Mouse (Mus musculus) lung, embryonic 14.5 days (tissue): Measurements from ENCODE around the gene Ppp1r13b. TPM values are rescaled to one million over a fixed set of nuclear protein-coding genes. Genes with fewer than 3 reads are reported as not detected.
A peak's percentile ranks its signal among the peaks of the same experiment; 100 is the strongest.

ENCODE experiments used
- ATAC-seq: fragments of 200-750 bp; cut with Nextera tagmentation; 2 replicates; pipeline ENCODE4 v1.8.0; 2017; ENCODE audit warnings: mild to moderate bottlenecking, moderate TSS enrichment, moderate library complexity; ENCODE audit not compliant: insufficient read depth
- DNase-seq: peaks from one replicate; pipeline ENCODE4 v3.0.0-alpha.2; 2015
- H3K27ac ChIP-seq: fragments of 300-500 bp; sonication (generic); 2 replicates; pipeline ENCODE4 v1.5.1; 2014; ENCODE audit warnings: low read depth, mild to moderate bottlenecking, moderate library complexity
- H3K27me3 ChIP-seq: fragments of 300-500 bp; sonication (generic); 2 replicates; pipeline ENCODE4 v1.6.1; 2014; ENCODE audit warnings: low read length, control low read depth; ENCODE audit not compliant: insufficient read depth
- H3K36me3 ChIP-seq: fragments of 300-500 bp; sonication (generic); 2 replicates; pipeline ENCODE4 v1.6.1; 2014; ENCODE audit warnings: control low read depth; ENCODE audit not compliant: insufficient read depth
- H3K4me1 ChIP-seq: fragments of 300-500 bp; sonication (generic); 2 replicates; pipeline ENCODE4 v1.6.1; 2014; ENCODE audit warnings: antibody characterized with exemption, control low read depth; ENCODE audit not compliant: insufficient read depth
- H3K4me2 ChIP-seq: fragments of 300-500 bp; sonication (generic); 2 replicates; pipeline ENCODE4 v1.6.1; 2014; ENCODE audit warnings: mild to moderate bottlenecking
- H3K4me3 ChIP-seq: fragments of 300-500 bp; sonication (generic); 2 replicates; pipeline ENCODE4 v1.5.1; 2014; ENCODE audit warnings: low read depth, low read length
- H3K9ac ChIP-seq: fragments of 300-500 bp; sonication (generic); 2 replicates; pipeline ENCODE4 v1.6.1; 2014
- H3K9me3 ChIP-seq: fragments of 300-500 bp; sonication (generic); 2 replicates; pipeline ENCODE4 v1.6.1; 2016; ENCODE audit warnings: low read depth, low read length, control low read depth
- CTCF ChIP-seq: IDR thresholded peaks from 2 replicates; pipeline ENCODE4 v1.5.1; 2016; ENCODE audit warnings: antibody characterized with exemption, low read depth
- WGBS: fragments of 180-500 bp; shearing (Covaris S2); extraction: QIAGEN DNeasy Blood & Tissue Kit; methylation state at CpG from one replicate; pipeline ENCODE4 v1.1.7; 2014; 5-methylcytosine and 5-hydroxymethylcytosine counted together
- polyA plus RNA-seq: library from polyadenylated mRNA; unstranded; fragments of >200 nt; fragmentation: Nextera tagmentation; extraction: Ambion mirVana; gene quantifications from 2 replicates; pipeline ENCODE4 v1.2.1, GENCODE M21; 2014

Gene Ppp1r13b
- polyA plus RNA-seq, 1 experiment from 2014 or later = 29.0 TPM

DNA sequence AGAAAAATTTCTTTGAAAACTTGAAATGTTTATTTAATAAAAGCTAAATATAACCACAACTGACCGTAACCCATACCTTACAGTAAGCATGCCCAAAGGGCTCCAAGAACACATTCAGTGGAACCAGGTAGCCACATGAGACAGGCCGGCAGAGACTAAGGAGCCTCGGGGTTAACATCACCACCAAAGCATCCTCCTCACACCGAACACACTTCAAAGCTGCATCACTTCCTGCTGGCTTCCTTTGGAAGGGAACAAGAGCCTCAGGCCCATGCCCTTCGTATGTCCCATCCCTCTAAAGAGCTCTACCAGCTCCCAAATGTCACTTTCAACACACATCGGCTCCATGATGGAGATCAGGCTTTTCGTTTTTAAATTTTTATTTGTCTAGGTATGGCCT lies 5.4 kb downstream of the Ppp1r13b start:
- H3K27me3 ChIP-seq = no peaks in the 10 kb centered on the region
- DNase-seq = no peak
- peaks cover 9% of the 10 kb centered on the region for H3K4me1 ChIP-seq
- H3K9ac ChIP-seq = no peak overlapping the region
- no peak overlapping the region for H3K4me3 ChIP-seq
- TF ChIP-seq CTCF = no peak
- ATAC-seq = no peak
- H3K36me3 ChIP-seq = no peaks in the 10 kb centered on the region
- no peak overlapping the region for H3K4me2 ChIP-seq
- H3K9me3 ChIP-seq = no peaks in the 10 kb centered on the region
- no peak overlapping the region for H3K27ac ChIP-seq
- 66% methylated on average over 7 of the region's 7 CpGs for WGBS

DNA sequence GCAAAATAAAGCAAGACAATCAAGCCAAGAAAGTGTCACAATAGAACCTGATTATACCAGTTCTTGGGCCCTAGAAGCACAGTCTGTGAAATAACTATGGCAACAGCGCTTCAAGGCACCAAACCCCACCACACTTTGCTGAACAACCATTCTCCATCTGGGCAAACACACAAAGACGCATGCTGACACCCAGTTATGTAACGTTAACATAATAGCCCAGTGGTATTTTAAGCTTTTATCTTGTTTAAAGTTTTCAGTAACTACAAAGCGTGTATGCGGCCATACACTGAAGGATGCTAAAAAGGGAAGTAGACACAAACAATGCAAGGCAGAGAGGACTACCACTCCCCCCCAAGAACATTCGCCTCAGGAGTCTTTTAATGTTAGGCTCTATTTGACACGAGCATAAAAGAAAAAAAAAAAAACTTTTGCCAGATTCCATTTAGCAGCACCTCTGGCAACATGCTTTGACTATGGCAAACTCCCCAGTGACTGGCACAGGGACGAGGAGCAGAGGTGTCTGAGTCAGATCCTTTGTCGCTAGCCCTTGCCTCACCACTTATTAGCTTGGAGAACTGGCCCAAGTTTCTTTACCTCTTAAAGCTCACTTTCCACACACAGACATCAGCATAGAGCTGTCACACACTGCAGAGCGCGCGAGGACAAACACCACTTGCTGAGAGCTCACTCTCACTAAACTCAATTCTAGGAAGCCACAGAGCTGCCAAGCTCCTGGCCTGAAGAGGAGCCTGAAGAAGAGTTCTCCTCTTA lies 6.6 kb downstream of the Ppp1r13b start:
- 50% methylated on average over 12 of the region's 12 CpGs for WGBS
- Histone ChIP-seq H3K4me2 (no peak overlapping the region), H3K9me3 (no peaks in the 10 kb centered on the region), H3K9ac (no peak overlapping the region), H3K4me1 (peaks cover 16% of the 10 kb centered on the region), H3K4me3 (no peak overlapping the region), H3K27me3 (no peaks in the 10 kb centered on the region), H3K27ac (no peak overlapping the region), H3K36me3 (no peaks in the 10 kb centered on the region)
- DNase-seq (peak; percentile 39), ATAC-seq (no peak)
- TF ChIP-seq CTCF = no peak

DNA sequence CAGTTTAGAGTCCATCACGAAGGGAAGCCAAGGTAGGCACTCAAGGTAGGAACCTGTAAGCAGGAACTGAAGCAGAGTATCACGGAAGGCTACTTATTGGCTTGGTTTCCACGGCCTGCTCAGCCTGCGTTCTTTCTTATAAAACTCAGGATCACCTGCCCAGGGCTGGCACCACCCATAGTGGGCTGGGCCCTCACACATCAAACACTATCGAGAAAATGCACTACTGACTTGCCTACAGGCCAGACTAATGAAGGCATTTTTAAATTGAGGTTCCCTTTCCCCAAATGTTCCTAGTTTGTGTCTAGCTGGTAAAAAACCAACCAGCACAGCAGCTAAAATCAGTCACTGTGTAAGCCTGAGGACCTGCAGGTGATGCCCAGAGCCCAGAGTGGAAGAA lies 8.3 kb downstream of the Ppp1r13b start:
- DNase-seq (no peak), ATAC-seq (no peak)
- H3K27ac ChIP-seq = no peak overlapping the region
- no peak for TF ChIP-seq CTCF
- H3K36me3 ChIP-seq = no peaks in the 10 kb centered on the region
- no peaks in the 10 kb centered on the region for H3K27me3 ChIP-seq
- 67% methylated on average over 5 of the region's 5 CpGs for WGBS
- no peaks in the 10 kb centered on the region for H3K9me3 ChIP-seq
- H3K4me2 ChIP-seq = no peak overlapping the region
- no peak overlapping the region for H3K4me3 ChIP-seq
- no peak overlapping the region for H3K9ac ChIP-seq
- H3K4me1 ChIP-seq = peaks cover 16% of the 10 kb centered on the region; the same call in 1 of the 2 replicates

DNA sequence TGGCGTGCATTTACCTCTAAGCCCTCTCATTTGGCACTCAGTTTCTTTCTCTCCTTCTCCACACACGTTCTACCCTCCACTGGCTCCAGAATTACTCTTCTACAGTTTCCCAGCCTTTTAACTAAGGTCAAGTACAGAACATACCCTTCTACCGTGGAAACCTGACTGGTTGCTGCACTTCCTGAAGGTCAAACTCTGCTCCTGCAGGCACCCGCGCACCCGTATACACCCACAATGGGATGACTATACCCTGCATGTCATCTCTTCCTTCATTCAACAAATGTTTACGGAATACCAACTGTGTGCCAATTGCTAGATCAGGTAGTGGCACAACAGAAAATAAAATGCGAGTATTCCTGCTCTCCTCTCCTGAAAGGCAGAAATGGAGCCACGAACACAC lies 9.2 kb downstream of the Ppp1r13b start:
- no peaks in the 10 kb centered on the region for H3K36me3 ChIP-seq
- no peaks in the 10 kb centered on the region for H3K27me3 ChIP-seq
- ATAC-seq = no peak
- H3K4me1 ChIP-seq = peaks cover 16% of the 10 kb centered on the region; the same call in 1 of the 2 replicates
- H3K4me2 ChIP-seq = no peak overlapping the region
- H3K9ac ChIP-seq = no peak overlapping the region
- DNase-seq = no peak
- no peak overlapping the region for H3K27ac ChIP-seq
- no peak overlapping the region for H3K4me3 ChIP-seq
- H3K9me3 ChIP-seq = no peaks in the 10 kb centered on the region
- TF ChIP-seq CTCF = no peak
- 67% methylated on average over 9 of the region's 9 CpGs for WGBS

DNA sequence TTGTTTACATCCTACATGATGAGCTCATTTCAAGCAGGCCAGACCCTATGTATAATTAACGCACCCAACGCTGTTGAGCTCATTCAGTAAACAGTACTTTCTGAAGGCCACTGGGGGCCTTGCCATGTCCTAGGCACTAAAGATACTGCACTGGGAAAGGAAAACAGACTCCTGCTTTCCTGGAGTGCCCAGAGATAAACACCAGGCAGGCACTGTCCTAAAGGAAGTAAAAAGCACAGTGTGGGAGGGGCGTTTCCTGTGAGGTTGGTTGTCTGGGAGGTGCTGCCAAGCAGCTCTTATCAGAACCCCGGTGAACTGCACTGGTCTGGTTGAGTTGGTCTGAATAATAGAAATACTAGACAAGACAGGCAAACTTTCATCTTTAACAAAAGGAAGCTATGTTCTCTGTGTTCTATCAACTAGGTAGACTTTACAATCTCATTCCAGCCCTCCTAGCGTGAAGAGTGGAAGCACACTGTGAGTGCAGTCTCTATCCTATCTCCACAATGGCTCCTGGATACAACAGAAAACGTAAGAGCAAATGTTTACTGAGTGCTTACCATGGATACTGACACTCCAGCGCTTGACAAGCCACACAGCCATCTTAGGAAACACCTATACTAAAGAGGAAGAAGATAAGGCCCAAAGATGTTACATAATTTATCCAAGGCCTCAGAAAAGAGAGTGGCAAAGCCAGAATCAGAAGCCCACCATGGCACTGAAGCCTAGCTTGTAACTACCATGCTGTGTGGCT lies 10.8 kb downstream of the Ppp1r13b start:
- peaks cover 15% of the 10 kb centered on the region; the same call in 1 of the 2 replicates for H3K4me1 ChIP-seq

DNA sequence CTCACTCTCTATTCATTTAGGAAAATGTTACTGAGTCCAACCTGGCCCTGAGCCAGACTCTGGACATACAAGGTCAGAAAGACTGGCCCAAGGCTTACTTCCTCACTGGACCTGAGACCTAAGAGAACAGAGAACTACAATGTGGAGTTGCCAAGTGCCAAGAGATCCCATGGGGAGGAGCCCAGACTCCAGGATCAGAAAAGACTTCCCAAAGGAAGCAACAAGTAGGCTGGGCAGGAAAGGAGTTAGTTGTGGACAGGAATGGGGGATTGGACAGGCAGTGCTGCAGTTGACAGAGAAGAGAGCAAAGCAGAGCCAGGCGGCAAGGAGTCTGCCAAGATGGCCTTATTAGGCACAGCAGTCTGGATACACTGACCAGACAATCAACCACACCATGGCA lies 13.8 kb downstream of the Ppp1r13b start:
- Histone ChIP-seq H3K27me3 (no peaks in the 10 kb centered on the region), H3K9me3 (no peaks in the 10 kb centered on the region), H3K4me1 (peaks cover 7% of the 10 kb centered on the region; the same call in 1 of the 2 replicates), H3K27ac (peak overlapping the region; percentile 31; the same call in 1 of the 2 replicates), H3K4me3 (no peak overlapping the region), H3K36me3 (no peaks in the 10 kb centered on the region), H3K4me2 (no peak overlapping the region), H3K9ac (no peak overlapping the region)
- 39% methylated on average over 1 of the region's 1 CpGs for WGBS
- TF ChIP-seq CTCF = no peak
- DNase-seq (peak; percentile 65), ATAC-seq (peak; percentile 63)

More for the DNA sequence above, 10.8 kb downstream of the Ppp1r13b start:
- Histone ChIP-seq H3K9ac (no peak overlapping the region), H3K27me3 (no peaks in the 10 kb centered on the region), H3K27ac (peak overlapping the region; percentile 54), H3K4me2 (no peak overlapping the region), H3K36me3 (no peaks in the 10 kb centered on the region), H3K9me3 (no peaks in the 10 kb centered on the region), H3K4me3 (no peak overlapping the region)
- peak; percentile 69 for DNase-seq
- ATAC-seq = peak; percentile 67
- TF ChIP-seq CTCF = no peak
- 23% methylated on average over 7 of the region's 7 CpGs for WGBS

DNA sequence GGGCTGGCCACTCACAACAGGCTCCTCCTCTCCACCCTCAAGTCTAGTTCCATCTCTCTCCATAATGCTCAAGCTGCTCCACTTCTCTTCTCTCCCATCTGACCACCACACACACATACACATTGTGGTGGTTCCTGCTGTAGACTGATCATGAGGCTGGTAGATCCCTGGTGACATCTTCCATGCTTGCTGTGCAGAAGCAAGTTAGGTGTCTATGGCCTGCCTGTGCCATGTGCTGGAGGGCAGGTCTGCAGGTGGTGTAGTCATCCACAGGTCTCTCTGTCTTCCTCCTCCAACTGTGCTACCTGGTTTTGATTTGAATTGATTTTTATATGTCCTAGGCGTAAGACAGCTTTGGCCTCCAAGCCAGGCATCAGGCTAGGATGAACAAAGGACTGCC lies 14.9 kb downstream of the Ppp1r13b start:
- ATAC-seq (no peak), DNase-seq (no peak)
- no peaks in the 10 kb centered on the region for H3K27me3 ChIP-seq
- H3K9ac ChIP-seq = no peak overlapping the region
- 83% methylated on average over 1 of the region's 1 CpGs for WGBS
- no peak for TF ChIP-seq CTCF
- H3K4me3 ChIP-seq = no peak overlapping the region
- H3K27ac ChIP-seq = no peak overlapping the region
- no peaks in the 10 kb centered on the region for H3K9me3 ChIP-seq
- peaks cover 7% of the 10 kb centered on the region; the same call in 1 of the 2 replicates for H3K4me1 ChIP-seq
- H3K36me3 ChIP-seq = no peaks in the 10 kb centered on the region
- H3K4me2 ChIP-seq = no peak overlapping the region
